Mouse (Mus musculus): ENCODE data around the gene Peg10. TPM values are rescaled to one million over a fixed set of nuclear protein-coding genes. Genes with fewer than 3 reads are reported as not detected.
"Not testable (repeated sequence)": the region's sequence is repeated elsewhere in the genome, so short reads cannot be mapped to it uniquely, and the experiment has no call there.

Gene Peg10
- polyA plus RNA-seq, 1 experiment from 2014 or later, result 7.0 TPM

GRCm38 (mm10) chr6:4754286-4754685, 7.2 kb downstream of the Peg10 start:
- no peak overlapping the region for H3K27ac ChIP-seq (replicated peaks)
- H3K9me3 ChIP-seq, result 0 out of 2 replicates have a peak, but pooled peaks cover 8% of the 10 kb centered on the region
- no peaks in the 10 kb centered on the region for H3K4me1 ChIP-seq (replicated peaks)
- 92% methylated on average over 10 of the region's 10 CpGs for WGBS
- no peak overlapping the region for H3K4me2 ChIP-seq
- H3K27me3 ChIP-seq, result no peaks in the 10 kb centered on the region
- no peak for ATAC-seq (ENCODE audit: low FRiP score, low read depth)
- H3K4me3 ChIP-seq, result no peak overlapping the region
- H3K9ac ChIP-seq, result no peak overlapping the region
- H3K36me3 ChIP-seq, result 0 out of 2 replicates have a peak, but pooled peaks cover 10% of the 10 kb centered on the region

GRCm38 (mm10) chr6:4754886-4755285, 7.8 kb downstream of the Peg10 start:
- H3K4me2 ChIP-seq, result no peak overlapping the region
- ATAC-seq (ENCODE audit: low FRiP score, low read depth), result no peak
- no peaks in the 10 kb centered on the region for H3K4me1 ChIP-seq (replicated peaks)

GRCm38 (mm10) chr6:4761415-4762142, 14.5 kb downstream of the Peg10 start:
- not testable (repeated sequence) for H3K4me2 ChIP-seq; H3K4me1 ChIP-seq (replicated peaks); H3K9me3 ChIP-seq; H3K4me3 ChIP-seq; H3K36me3 ChIP-seq; H3K27me3 ChIP-seq; H3K9ac ChIP-seq; H3K27ac ChIP-seq (replicated peaks)
- peak; percentile 42 for ATAC-seq (ENCODE audit: low FRiP score, low read depth)
- 48% methylated on average over 3 of the region's 3 CpGs for WGBS

More at GRCm38 (mm10) chr6:4754886-4755285, 7.8 kb downstream of the Peg10 start:
- Histone ChIP-seq H3K36me3 (0 out of 2 replicates have a peak, but pooled peaks cover 10% of the 10 kb centered on the region), H3K4me3 (no peak overlapping the region), H3K27ac (replicated peaks) (no peak overlapping the region), H3K9ac (no peak overlapping the region), H3K27me3 (no peaks in the 10 kb centered on the region), H3K9me3 (0 out of 2 replicates have a peak, but pooled peaks cover 8% of the 10 kb centered on the region)
- 95% methylated on average over 16 of the region's 16 CpGs for WGBS

GRCm38 (mm10) chr6:4762252-4762651, 15.1 kb downstream of the Peg10 start:
- H3K9me3 ChIP-seq, result no peaks in the 10 kb centered on the region
- H3K4me1 ChIP-seq (replicated peaks), result no peaks in the 10 kb centered on the region
- H3K9ac ChIP-seq, result no peak overlapping the region
- H3K4me2 ChIP-seq, result no peak overlapping the region
- H3K27ac ChIP-seq (replicated peaks), result no peak overlapping the region
- ATAC-seq (ENCODE audit: low FRiP score, low read depth), result peak; percentile 98
- H3K27me3 ChIP-seq, result no peaks in the 10 kb centered on the region
- H3K4me3 ChIP-seq, result no peak overlapping the region
- WGBS, result 34% methylated on average over 2 of the region's 2 CpGs
- H3K36me3 ChIP-seq, result no peaks in the 10 kb centered on the region

- Histone ChIP-seq H3K27ac (replicated peaks) (no peak overlapping the region), H3K9me3 (no peaks in the 10 kb centered on the region), H3K4me3 (no peak overlapping the region), H3K4me2 (no peak overlapping the region), H3K27me3 (no peaks in the 10 kb centered on the region), H3K9ac (no peak overlapping the region), H3K36me3 (no peaks in the 10 kb centered on the region), H3K4me1 (replicated peaks) (no peaks in the 10 kb centered on the region)
- WGBS, result 88% methylated on average over 1 of the region's 1 CpGs
- ATAC-seq (ENCODE audit: low FRiP score, low read depth), result no peak
Measured at GRCm38 (mm10) chr6:4796281-4796680, 49.2 kb downstream of the Peg10 start.

GRCm38 (mm10) chr6:4797317-4797716, 50.2 kb downstream of the Peg10 start:
- not testable (repeated sequence) for H3K9ac ChIP-seq; H3K9me3 ChIP-seq; H3K27ac ChIP-seq (replicated peaks); ATAC-seq (ENCODE audit: low FRiP score, low read depth); H3K4me2 ChIP-seq; H3K4me3 ChIP-seq; H3K36me3 ChIP-seq; H3K4me1 ChIP-seq (replicated peaks); H3K27me3 ChIP-seq

- no peak overlapping the region for H3K27ac ChIP-seq (replicated peaks)
- ATAC-seq (ENCODE audit: low FRiP score, low read depth), result no peak
- H3K27me3 ChIP-seq, result no peaks in the 10 kb centered on the region
- no peak overlapping the region for H3K4me2 ChIP-seq
- 73% methylated on average over 2 of the region's 2 CpGs for WGBS
- H3K36me3 ChIP-seq, result no peaks in the 10 kb centered on the region
- H3K9ac ChIP-seq, result no peak overlapping the region
- H3K4me3 ChIP-seq, result no peak overlapping the region
- H3K4me1 ChIP-seq (replicated peaks), result no peaks in the 10 kb centered on the region
- H3K9me3 ChIP-seq, result no peaks in the 10 kb centered on the region
Measured at GRCm38 (mm10) chr6:4798382-4798781, 51.3 kb downstream of the Peg10 start.

GRCm38 (mm10) chr6:4799359-4799758, 52.3 kb downstream of the Peg10 start:
- Histone ChIP-seq H3K4me3 (no peak overlapping the region), H3K36me3 (no peaks in the 10 kb centered on the region), H3K9ac (no peak overlapping the region), H3K27me3 (no peaks in the 10 kb centered on the region), H3K4me2 (no peak overlapping the region), H3K27ac (replicated peaks) (no peak overlapping the region), H3K4me1 (replicated peaks) (no peaks in the 10 kb centered on the region), H3K9me3 (no peaks in the 10 kb centered on the region)
- WGBS, result 69% methylated on average over 2 of the region's 2 CpGs
- ATAC-seq (ENCODE audit: low FRiP score, low read depth), result no peak

- 80% methylated on average over 12 of the region's 12 CpGs for WGBS
- no peaks in the 10 kb centered on the region for H3K9me3 ChIP-seq
- H3K4me1 ChIP-seq (replicated peaks), result no peaks in the 10 kb centered on the region
- H3K4me2 ChIP-seq, result no peak overlapping the region
- H3K9ac ChIP-seq, result no peak overlapping the region
- H3K27ac ChIP-seq (replicated peaks), result no peak overlapping the region
- H3K4me3 ChIP-seq, result no peak overlapping the region
- ATAC-seq (ENCODE audit: low FRiP score, low read depth), result no peak
- H3K36me3 ChIP-seq, result no peaks in the 10 kb centered on the region
- H3K27me3 ChIP-seq, result no peaks in the 10 kb centered on the region
Measured at GRCm38 (mm10) chr6:4806981-4807380, 59.9 kb downstream of the Peg10 start.

Other genes with a start within 250 kb of the Peg10 start
- gene Col1a2, start 242.5 kb upstream of the Peg10 start, polyA plus RNA-seq (2015; fragmentation: Nextera tagmentation; extraction: Ambion mirVana), result 118 and 148 TPM in 2 replicates
- 43.2 and 44.6 TPM in 2 replicates for gene Casd1, start 146.5 kb upstream of the Peg10 start, polyA plus RNA-seq (2015; fragmentation: Nextera tagmentation; extraction: Ambion mirVana)
- 57.6 and 60.8 TPM in 2 replicates for gene Sgce, start 99 bp upstream of the Peg10 start, polyA plus RNA-seq (2015; fragmentation: Nextera tagmentation; extraction: Ambion mirVana)
- gene Ppp1r9a, start 155.6 kb downstream of the Peg10 start, polyA plus RNA-seq (2015; fragmentation: Nextera tagmentation; extraction: Ambion mirVana), result 36.1 and 44.2 TPM in 2 replicates